Mouse (Mus musculus) forebrain, embryonic 12.5 days (tissue): ENCODE measurements at regions not wholly inside any gene's neighbourhood (a gene's known extent, or its start where the extent isn't known, plus 50 kb on each side); places are given as distances from the start of the nearest gene placed in this dataset.
"Not testable (repeated sequence)": the region's sequence is repeated elsewhere in the genome, so short reads cannot be mapped to it uniquely, and the experiment has no call there.

Experiments used
- ATAC-seq: fragments of 200-750 bp; cut with Nextera tagmentation; 2 replicates; pipeline ENCODE4 v1.8.0; 2017; ENCODE audit warnings: moderate TSS enrichment; ENCODE audit not compliant: low FRiP score
- H3K27ac ChIP-seq: fragments of 300-500 bp; sonication (generic); 2 replicates; pipeline ENCODE4 v1.5.1; 2016; ENCODE audit warnings: mild to moderate bottlenecking
- H3K27me3 ChIP-seq: fragments of 300-500 bp; sonication (generic); 2 replicates; pipeline ENCODE4 v1.6.1; 2016; ENCODE audit warnings: mild to moderate bottlenecking
- H3K36me3 ChIP-seq: fragments of 300-500 bp; sonication (generic); replicated peaks from 2 replicates; pipeline ENCODE4 v1.6.1; 2016; ENCODE audit warnings: mild to moderate bottlenecking
- H3K4me1 ChIP-seq: fragments of 300-500 bp; sonication (generic); 2 replicates; pipeline ENCODE4 v1.6.1; 2016
- H3K4me2 ChIP-seq: fragments of 300-500 bp; sonication (generic); 2 replicates; pipeline ENCODE4 v1.6.1; 2016; ENCODE audit warnings: mild to moderate bottlenecking, moderate library complexity
- H3K4me3 ChIP-seq: fragments of 300-500 bp; sonication (generic); replicated peaks from 2 replicates; pipeline ENCODE4 v1.5.1; 2016; ENCODE audit warnings: mild to moderate bottlenecking
- H3K9ac ChIP-seq: fragments of 300-500 bp; sonication (generic); 2 replicates; pipeline ENCODE4 v1.6.1; 2016; ENCODE audit warnings: mild to moderate bottlenecking
- H3K9me3 ChIP-seq: fragments of 300-500 bp; sonication (generic); 2 replicates; pipeline ENCODE4 v1.6.1; 2016
- WGBS: fragments of 180-500 bp; shearing (Covaris S2); methylation state at CpG from one replicate; pipeline ENCODE4 v1.1.7; 2016; 5-methylcytosine and 5-hydroxymethylcytosine counted together

DNA sequence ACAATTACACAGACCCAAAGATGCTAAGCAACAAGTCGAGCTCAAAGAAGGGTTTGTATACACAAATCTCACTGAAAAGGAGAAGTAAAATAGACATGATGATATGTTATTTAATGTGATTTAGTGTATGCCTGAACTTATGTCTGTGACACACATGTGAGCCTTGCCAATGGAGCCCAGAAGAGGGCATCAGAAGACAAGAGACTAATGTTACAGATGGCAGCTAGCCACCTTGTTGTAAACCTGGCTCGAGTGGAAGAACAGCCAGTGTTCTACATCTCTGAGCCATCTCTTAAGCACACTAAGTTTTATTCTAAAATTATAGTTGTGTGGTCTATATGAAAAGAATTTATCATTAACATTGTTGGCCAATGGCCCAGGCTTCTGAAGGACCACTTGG, 943.7 kb upstream of the Prmt6 start:
- H3K9me3 ChIP-seq: no peaks in the 10 kb centered on the region

DNA sequence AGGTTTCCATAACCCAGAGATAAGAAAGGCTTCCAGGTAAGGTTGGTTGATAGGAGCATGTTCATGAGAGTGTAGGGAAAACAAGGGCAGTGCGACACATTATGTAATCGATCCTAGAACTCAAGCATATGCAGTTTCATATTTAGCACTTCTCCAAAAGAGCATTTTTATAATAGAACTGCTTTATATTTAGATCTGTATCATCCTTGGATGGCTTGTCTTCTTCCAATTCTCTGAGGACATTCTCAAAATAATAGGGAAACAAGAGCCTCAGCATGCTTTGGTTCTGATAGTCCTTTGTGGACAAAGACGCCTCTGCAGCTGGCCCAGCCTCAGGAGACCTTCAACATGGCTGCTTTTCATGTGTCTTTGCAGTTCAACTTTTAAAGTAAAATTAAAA, 915.9 kb upstream of the Prmt6 start:
- 90% methylated on average over 3 of the region's 3 CpGs for WGBS

More for the DNA sequence above, 943.7 kb upstream of the Prmt6 start:
- Histone ChIP-seq H3K4me1 (no peaks in the 10 kb centered on the region), H3K36me3 (no peaks in the 10 kb centered on the region), H3K27me3 (no peaks in the 10 kb centered on the region), H3K4me3 (no peak overlapping the region), H3K27ac (no peak overlapping the region), H3K4me2 (no peak overlapping the region), H3K9ac (no peak overlapping the region)
- 81% methylated on average over 2 of the region's 2 CpGs for WGBS
- ATAC-seq: no peak

DNA sequence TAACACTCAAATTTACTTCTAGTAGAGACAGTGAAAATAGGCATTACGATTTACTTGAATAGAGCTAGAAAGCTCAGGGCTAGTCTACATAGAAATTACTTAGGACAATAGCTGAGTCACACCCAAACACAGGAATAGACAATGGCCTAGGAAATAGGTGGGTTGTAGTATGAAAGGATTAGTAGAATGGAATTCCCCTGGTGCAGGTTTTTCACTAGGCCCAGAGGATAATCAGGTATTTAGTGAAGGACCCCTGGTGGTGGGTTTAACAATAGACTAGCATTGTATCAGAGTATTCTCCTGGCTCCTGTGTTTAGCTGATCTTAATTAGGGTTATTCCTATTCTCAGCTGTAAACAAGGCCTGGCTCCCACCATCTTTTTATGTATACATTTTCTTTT, 890.4 kb upstream of the Prmt6 start:
- not testable (repeated sequence) for H3K27me3 ChIP-seq, H3K27ac ChIP-seq, H3K9ac ChIP-seq, H3K4me3 ChIP-seq, H3K4me1 ChIP-seq, H3K4me2 ChIP-seq, H3K36me3 ChIP-seq, H3K9me3 ChIP-seq, ATAC-seq
- WGBS: 75% methylated on average over 1 of the region's 1 CpGs

More for the DNA sequence above, 915.9 kb upstream of the Prmt6 start:
- no peaks in the 10 kb centered on the region for H3K4me1 ChIP-seq
- H3K9me3 ChIP-seq: no peaks in the 10 kb centered on the region
- no peaks in the 10 kb centered on the region for H3K36me3 ChIP-seq
- no peak for ATAC-seq
- H3K27ac ChIP-seq: no peak overlapping the region
- no peak overlapping the region for H3K4me2 ChIP-seq
- H3K9ac ChIP-seq: no peak overlapping the region
- H3K27me3 ChIP-seq: no peaks in the 10 kb centered on the region
- no peak overlapping the region for H3K4me3 ChIP-seq

DNA sequence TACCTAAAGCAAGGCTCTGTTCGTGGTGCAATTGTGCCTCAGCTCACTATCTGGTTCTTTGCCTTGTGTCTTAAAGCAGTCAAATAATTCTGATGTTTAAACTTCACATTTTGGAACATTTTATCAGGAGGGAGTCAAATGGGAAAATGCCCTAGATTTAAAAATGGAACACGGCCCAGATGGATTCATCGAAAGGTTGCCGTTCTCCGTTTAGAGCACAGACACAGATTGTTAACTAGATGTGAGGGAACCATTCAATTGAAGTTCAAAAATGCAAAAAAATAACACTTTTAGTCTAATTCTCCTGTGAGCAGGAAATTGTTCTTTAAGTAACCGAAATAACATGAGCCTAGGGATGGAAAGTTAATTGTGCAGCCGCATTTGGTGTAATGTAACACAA, 858.2 kb upstream of the Prmt6 start:
- Histone ChIP-seq H3K27ac (no peak overlapping the region), H3K9ac (no peak overlapping the region), H3K4me3 (no peak overlapping the region), H3K4me2 (no peak overlapping the region), H3K27me3 (no peaks in the 10 kb centered on the region), H3K4me1 (no peaks in the 10 kb centered on the region), H3K9me3 (no peaks in the 10 kb centered on the region), H3K36me3 (no peaks in the 10 kb centered on the region)
- no peak for ATAC-seq
- 93% methylated on average over 7 of the region's 7 CpGs for WGBS

DNA sequence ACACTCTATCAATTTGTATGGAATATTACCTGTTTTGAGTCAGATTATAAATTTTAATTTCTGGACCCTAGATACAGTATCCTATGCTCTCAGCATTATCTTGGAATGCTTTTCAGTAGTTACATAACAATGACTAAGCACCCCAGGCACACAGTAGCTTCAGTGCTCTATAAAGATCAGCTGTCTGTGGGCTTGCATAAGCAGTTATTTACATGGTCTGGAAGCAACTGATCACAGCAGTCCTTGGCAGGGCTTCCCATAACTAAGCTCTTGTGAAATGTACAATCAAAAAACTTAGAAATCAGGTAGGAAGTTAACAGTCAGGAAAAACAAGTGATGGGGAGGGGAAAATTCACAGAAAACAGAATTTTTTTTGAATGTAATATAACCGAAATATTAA, 851.8 kb upstream of the Prmt6 start:
- ATAC-seq: no peak
- 83% methylated on average over 1 of the region's 1 CpGs for whole genome bisulfite sequencing

DNA sequence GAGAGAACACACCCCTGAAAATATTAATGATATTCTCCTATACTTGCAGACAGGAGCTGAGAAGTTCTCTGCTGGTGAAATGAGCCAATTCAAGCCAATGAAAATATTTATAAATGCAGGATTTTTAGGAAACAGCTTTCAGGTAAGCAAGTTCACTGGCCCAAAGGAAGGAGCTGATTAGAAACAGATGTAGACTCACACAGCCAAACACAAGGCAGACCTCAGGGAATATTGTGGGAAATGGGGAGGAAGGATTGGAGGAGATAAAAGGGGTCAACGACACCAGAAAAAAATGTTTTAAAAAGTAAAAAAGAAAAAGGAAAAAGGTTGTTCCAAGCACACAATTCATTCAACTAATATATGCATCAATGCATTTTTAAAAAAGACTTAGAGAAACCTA, 823.5 kb upstream of the Prmt6 start:
- no peak for ATAC-seq
- Histone ChIP-seq H3K27me3 (no peaks in the 10 kb centered on the region), H3K27ac (no peak overlapping the region), H3K4me1 (no peaks in the 10 kb centered on the region; the same call in 1 of the 2 replicates), H3K36me3 (no peaks in the 10 kb centered on the region), H3K9me3 (no peaks in the 10 kb centered on the region), H3K9ac (no peak overlapping the region), H3K4me2 (no peak overlapping the region), H3K4me3 (no peak overlapping the region)
- 37% methylated on average over 1 of the region's 1 CpGs for WGBS

More for the DNA sequence above, 851.8 kb upstream of the Prmt6 start:
- Histone ChIP-seq H3K36me3 (no peaks in the 10 kb centered on the region), H3K27ac (no peak overlapping the region), H3K4me2 (no peak overlapping the region), H3K27me3 (no peaks in the 10 kb centered on the region), H3K9ac (no peak overlapping the region), H3K4me1 (no peaks in the 10 kb centered on the region), H3K4me3 (no peak overlapping the region), H3K9me3 (no peaks in the 10 kb centered on the region)

DNA sequence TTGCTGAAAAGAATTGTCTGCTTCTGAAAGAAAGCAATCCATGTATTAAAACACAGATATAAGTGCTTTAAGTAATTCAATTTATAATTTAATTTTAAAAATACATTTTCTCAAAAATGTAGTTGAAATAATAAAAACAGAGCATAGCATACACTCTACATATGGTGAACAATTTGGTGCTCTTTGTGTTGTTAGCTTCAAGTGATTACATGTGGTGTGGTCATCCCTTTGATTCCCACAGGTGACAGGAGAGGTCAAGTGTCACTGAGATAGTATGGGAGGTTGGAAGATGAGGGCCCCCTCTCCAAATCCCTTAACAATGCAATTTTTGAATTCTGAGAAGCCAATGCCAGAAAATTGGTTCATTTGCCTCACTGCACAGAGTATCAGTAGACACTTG, 819.5 kb upstream of the Prmt6 start:
- H3K36me3 ChIP-seq: no peaks in the 10 kb centered on the region
- no peak for ATAC-seq
- no peak overlapping the region for H3K27ac ChIP-seq
- no peaks in the 10 kb centered on the region for H3K27me3 ChIP-seq
- no peak overlapping the region for H3K4me3 ChIP-seq
- H3K4me2 ChIP-seq: no peak overlapping the region
- no peaks in the 10 kb centered on the region for H3K9me3 ChIP-seq
- no peak overlapping the region for H3K9ac ChIP-seq
- H3K4me1 ChIP-seq: no peaks in the 10 kb centered on the region; the same call in 1 of the 2 replicates

DNA sequence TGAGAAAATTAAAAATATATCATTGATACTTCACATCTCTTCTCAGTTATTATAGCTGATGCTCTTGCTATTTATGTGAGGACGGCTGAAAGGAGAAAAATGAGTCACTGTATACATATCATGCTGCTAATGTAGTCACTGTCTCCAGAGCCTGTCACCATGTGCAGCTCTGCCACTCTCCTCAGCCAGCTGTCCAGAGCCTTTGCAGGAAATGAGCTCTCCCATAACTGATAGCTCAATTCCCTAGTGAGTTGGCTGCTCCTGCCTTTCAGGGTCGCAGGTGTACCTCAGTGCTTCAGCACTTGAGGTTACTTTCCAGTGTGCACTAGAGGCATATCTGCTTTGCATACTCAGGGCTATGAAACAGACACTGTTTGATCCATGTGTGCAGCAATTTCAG, 819.0 kb upstream of the Prmt6 start:
- 85% methylated on average over 2 of the region's 2 CpGs for WGBS
- no peak overlapping the region for H3K27ac ChIP-seq
- no peak overlapping the region for H3K4me2 ChIP-seq
- ATAC-seq: peak; percentile 57; the same call in 1 of the 2 replicates
- no peaks in the 10 kb centered on the region for H3K27me3 ChIP-seq
- no peak overlapping the region for H3K9ac ChIP-seq
- H3K4me1 ChIP-seq: no peaks in the 10 kb centered on the region; the same call in 1 of the 2 replicates
- H3K36me3 ChIP-seq: no peaks in the 10 kb centered on the region
- no peaks in the 10 kb centered on the region for H3K9me3 ChIP-seq
- no peak overlapping the region for H3K4me3 ChIP-seq

DNA sequence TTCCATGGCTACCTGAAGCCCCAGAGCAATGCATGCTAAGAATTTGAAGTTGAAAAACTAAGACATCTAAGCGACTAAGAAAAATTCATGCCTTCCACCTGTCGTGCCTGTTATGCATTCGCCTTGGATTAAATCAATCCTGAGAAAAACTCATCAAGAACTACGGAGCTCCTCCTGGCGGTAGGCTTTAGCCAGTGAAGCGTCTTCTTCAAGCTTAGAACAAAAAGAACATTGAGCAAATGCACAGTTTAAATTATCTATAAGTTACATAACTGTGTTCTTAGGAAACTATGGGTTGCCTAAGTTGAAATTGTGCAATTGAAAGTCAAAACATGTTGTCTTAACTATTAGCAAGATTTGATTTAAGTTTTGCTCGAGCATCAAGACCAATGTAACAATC, 818.4 kb upstream of the Prmt6 start:
- Histone ChIP-seq H3K4me1 (no peaks in the 10 kb centered on the region; the same call in 1 of the 2 replicates), H3K9me3 (no peaks in the 10 kb centered on the region), H3K27me3 (no peaks in the 10 kb centered on the region), H3K4me3 (no peak overlapping the region), H3K36me3 (no peaks in the 10 kb centered on the region), H3K4me2 (no peak overlapping the region), H3K27ac (no peak overlapping the region), H3K9ac (no peak overlapping the region)
- 29% methylated on average over 7 of the region's 7 CpGs for WGBS
- peak; percentile 53; the same call in 1 of the 2 replicates for ATAC-seq

DNA sequence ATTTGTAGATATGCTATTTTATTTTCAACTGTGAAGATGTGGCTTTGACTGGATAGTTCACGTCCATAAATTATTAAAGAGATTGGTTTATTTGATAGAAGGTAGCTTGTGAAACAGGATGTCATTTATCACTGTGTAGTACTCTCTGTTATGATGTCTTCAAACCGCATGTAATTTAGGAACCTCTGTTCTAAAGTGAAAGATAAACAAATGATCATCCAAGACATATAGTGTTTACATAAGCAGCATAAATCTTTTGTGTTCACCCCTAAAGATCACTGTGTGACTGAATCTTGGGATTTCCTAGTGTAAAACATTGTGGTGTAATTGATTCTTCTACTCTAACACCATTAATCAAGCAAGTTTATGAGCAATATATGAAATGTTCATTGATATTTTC, 798.8 kb upstream of the Prmt6 start:
- Histone ChIP-seq H3K9me3 (no peaks in the 10 kb centered on the region), H3K27me3 (no peaks in the 10 kb centered on the region), H3K4me3 (no peak overlapping the region), H3K4me1 (no peaks in the 10 kb centered on the region), H3K27ac (no peak overlapping the region), H3K9ac (no peak overlapping the region), H3K4me2 (no peak overlapping the region), H3K36me3 (no peaks in the 10 kb centered on the region)
- ATAC-seq: no peak
- 84% methylated on average over 2 of the region's 2 CpGs for WGBS
